Mouse (Mus musculus) limb, embryonic 12.5 days (tissue): Measurements from ENCODE around the gene Etv5. TPM values are rescaled to one million over a fixed set of nuclear protein-coding genes. Genes with fewer than 3 reads are reported as not detected.
"Not testable (repeated sequence)": the region's sequence is repeated elsewhere in the genome, so short reads cannot be mapped to it uniquely, and the experiment has no call there.

Source experiments
- ATAC-seq: fragments of 200-750 bp; cut with Nextera tagmentation; 2 replicates; pipeline ENCODE4 v1.8.0; 2017; ENCODE audit warnings: low read depth, moderate TSS enrichment; ENCODE audit not compliant: insufficient number of reproducible peaks, insufficient read depth, low FRiP score, low TSS enrichment
- H3K27ac ChIP-seq: fragments of 300-500 bp; sonication (generic); 2 replicates; pipeline ENCODE4 v1.5.1; 2016; ENCODE audit warnings: mild to moderate bottlenecking, moderate library complexity
- H3K27me3 ChIP-seq: fragments of 300-500 bp; sonication (generic); 2 replicates; pipeline ENCODE4 v1.6.1; 2016; ENCODE audit warnings: mild to moderate bottlenecking, moderate library complexity
- H3K36me3 ChIP-seq: fragments of 300-500 bp; sonication (generic); 2 replicates; pipeline ENCODE4 v1.6.1; 2016; ENCODE audit warnings: mild to moderate bottlenecking, moderate library complexity
- H3K4me1 ChIP-seq: fragments of 300-500 bp; sonication (generic); replicated peaks from 2 replicates; pipeline ENCODE4 v1.6.1; 2016
- H3K4me2 ChIP-seq: fragments of 300-500 bp; sonication (generic); 2 replicates; pipeline ENCODE4 v1.6.1; 2016; ENCODE audit warnings: mild to moderate bottlenecking, moderate library complexity
- H3K4me3 ChIP-seq: fragments of 300-500 bp; sonication (generic); replicated peaks from 2 replicates; pipeline ENCODE4 v1.5.1; 2016; ENCODE audit warnings: mild to moderate bottlenecking
- H3K9ac ChIP-seq: fragments of 300-500 bp; sonication (generic); replicated peaks from 2 replicates; pipeline ENCODE4 v1.6.1; 2016; ENCODE audit warnings: mild to moderate bottlenecking, moderate library complexity
- H3K9me3 ChIP-seq: fragments of 300-500 bp; sonication (generic); 2 replicates; pipeline ENCODE4 v1.6.1; 2016; ENCODE audit warnings: mild to moderate bottlenecking, moderate library complexity
- WGBS: fragments of 180-500 bp; shearing (Covaris S2); methylation state at CpG from one replicate; pipeline ENCODE4 v1.1.7; 2016; 5-methylcytosine and 5-hydroxymethylcytosine counted together
- polyA plus RNA-seq: library from polyadenylated mRNA; unstranded; fragments of >200 nt; fragmentation: Nextera tagmentation; extraction: Ambion mirVana; gene quantifications from 2 replicates; pipeline ENCODE4 v1.2.1, GENCODE M21; 2016

Etv5 gene
- polyA plus RNA-seq, 1 experiment from 2014 or later = 37.6 TPM

DNA sequence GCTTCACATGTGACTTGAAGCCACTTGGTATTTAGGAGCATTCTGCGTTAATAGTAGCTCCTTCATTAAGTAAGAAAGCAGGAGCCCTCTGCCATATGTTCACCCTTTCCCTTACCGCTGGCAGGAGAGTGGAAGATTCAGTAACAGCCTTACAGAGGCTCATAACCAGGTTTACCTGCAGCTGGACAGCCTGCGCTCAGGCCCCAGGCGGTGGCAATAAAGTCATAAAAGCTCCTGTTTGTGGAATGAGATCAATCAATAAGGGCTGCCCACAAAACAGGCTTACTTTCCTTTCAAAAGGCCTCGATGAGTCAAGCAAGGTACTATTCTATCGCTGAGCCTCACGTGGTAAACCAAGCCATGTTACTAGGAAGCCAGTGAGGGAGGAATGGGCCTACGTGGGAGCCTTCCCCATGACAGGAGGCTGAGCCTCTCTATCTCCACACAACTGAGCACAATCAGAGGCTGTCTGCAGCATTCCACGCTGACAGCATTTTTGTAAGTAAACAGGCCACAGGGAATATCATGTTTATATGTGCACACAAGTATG is 49.1 kb downstream of the Etv5 start:
- Histone ChIP-seq H3K4me3 (no peak overlapping the region), H3K9ac (no peak overlapping the region), H3K36me3 (peaks cover 54% of the 10 kb centered on the region), H3K27ac (0 out of 2 replicates have a peak overlapping the region, but pooled peaks have one; percentile 14), H3K27me3 (no peaks in the 10 kb centered on the region), H3K4me2 (no peak overlapping the region), H3K9me3 (no peaks in the 10 kb centered on the region), H3K4me1 (peaks cover 25% of the 10 kb centered on the region)
- no peak for ATAC-seq
- 27% methylated on average over 9 of the region's 9 CpGs for WGBS

DNA sequence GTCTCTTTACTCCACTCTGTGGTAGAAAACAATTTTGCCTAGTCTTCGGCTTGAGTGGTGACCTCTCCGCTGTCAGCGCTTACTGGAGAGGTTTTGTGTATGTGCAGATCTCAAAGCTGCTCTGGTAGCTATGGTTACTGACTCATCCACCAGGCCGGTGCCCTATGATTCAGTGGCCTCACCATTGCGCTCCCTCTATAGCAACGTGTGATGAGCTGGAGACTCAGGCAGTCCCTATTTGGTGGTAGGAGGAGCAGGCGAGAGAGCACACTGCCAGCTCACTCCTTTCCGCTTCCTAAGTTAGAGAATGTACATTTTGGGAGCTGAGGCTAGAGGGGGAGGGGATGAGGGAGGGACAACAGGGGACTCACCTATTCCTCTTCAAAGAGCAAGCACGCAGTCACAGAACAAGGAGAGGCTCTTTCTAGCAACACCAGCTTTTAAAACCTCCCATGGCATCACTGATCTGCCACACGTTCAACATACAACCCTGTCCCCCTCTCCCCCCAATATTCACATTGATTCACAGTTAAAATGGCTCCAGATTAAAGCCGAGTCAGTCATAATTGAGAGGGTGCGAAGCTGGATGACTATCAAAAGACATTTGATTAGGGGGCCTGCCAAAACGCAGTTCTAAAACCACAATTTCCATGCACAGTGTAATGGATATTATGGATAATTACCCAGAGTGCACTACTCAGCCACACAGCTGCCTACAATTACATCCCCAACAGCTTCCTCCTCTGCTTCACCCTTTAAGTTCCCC is 50.2 kb downstream of the Etv5 start:
- Histone ChIP-seq H3K4me3 (no peak overlapping the region), H3K9ac (no peak overlapping the region), H3K9me3 (no peaks in the 10 kb centered on the region), H3K4me1 (peaks cover 25% of the 10 kb centered on the region), H3K36me3 (peaks cover 56% of the 10 kb centered on the region), H3K27ac (no peak overlapping the region), H3K4me2 (no peak overlapping the region), H3K27me3 (no peaks in the 10 kb centered on the region)
- ATAC-seq = no peak
- WGBS = 81% methylated on average over 13 of the region's 13 CpGs

DNA sequence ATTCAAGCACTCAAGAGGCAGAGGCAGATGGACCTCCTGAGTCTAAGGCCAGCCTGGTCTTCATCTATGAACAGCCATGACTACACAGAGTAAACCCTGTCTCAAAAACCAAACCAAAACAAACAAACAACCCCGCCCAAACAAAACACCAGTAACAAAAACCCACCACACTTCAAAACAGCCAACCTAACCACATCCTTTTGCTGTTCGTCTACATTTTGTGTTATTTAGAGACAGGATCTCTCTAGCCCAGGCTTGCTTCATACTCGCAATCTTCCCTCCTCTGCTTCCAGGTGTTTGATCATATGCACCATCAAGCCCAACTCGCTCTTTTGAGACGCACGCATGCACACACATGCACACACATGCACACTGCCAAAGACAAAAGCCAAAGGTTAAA is 51.8 kb downstream of the Etv5 start:
- H3K9ac ChIP-seq = no peak overlapping the region
- WGBS = 86% methylated on average over 6 of the region's 6 CpGs
- no peak overlapping the region for H3K27ac ChIP-seq
- H3K4me3 ChIP-seq = no peak overlapping the region
- H3K9me3 ChIP-seq = no peaks in the 10 kb centered on the region
- no peak overlapping the region for H3K4me2 ChIP-seq
- ATAC-seq = no peak
- H3K4me1 ChIP-seq = peaks cover 25% of the 10 kb centered on the region
- no peaks in the 10 kb centered on the region for H3K27me3 ChIP-seq
- H3K36me3 ChIP-seq = peaks cover 54% of the 10 kb centered on the region

DNA sequence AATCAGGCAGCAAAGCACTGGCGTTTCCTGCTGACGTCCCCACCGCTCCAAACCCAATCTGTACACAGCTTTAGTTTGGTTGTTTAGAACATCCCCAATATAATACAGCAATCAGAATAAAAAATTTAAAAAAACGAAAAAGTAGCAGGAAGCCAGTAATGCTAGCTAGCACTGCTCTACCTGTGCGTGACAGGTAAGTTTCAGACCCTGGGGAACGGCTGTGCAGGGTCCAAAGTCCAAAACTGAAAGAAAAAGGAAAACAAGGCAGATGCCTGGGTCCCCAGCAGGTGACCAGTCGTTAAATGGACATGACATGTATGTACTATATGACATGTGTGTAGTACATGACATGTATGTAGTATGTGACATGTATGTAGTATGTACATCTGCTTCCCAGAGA is 57.5 kb downstream of the Etv5 start:
- 95% methylated on average over 6 of the region's 7 CpGs for WGBS
- peaks cover 33% of the 10 kb centered on the region for H3K36me3 ChIP-seq
- H3K4me3 ChIP-seq = not testable (repeated sequence)

GRCm38 (mm10) chr16:22380981-22381380 is 58.5 kb downstream of the Etv5 start:
- Histone ChIP-seq H3K4me3 (no peak overlapping the region), H3K9ac (no peak overlapping the region), H3K27ac (no peak overlapping the region), H3K9me3 (no peaks in the 10 kb centered on the region), H3K4me2 (no peak overlapping the region), H3K36me3 (peaks cover 25% of the 10 kb centered on the region), H3K4me1 (no peaks in the 10 kb centered on the region), H3K27me3 (no peaks in the 10 kb centered on the region)
- ATAC-seq = no peak
- 84% methylated on average over 8 of the region's 8 CpGs for WGBS

More for the DNA sequence above, 57.5 kb downstream of the Etv5 start:
- H3K9me3 ChIP-seq, H3K27me3 ChIP-seq, H3K27ac ChIP-seq, ATAC-seq, H3K9ac ChIP-seq, H3K4me2 ChIP-seq, H3K4me1 ChIP-seq: not testable (repeated sequence)

DNA sequence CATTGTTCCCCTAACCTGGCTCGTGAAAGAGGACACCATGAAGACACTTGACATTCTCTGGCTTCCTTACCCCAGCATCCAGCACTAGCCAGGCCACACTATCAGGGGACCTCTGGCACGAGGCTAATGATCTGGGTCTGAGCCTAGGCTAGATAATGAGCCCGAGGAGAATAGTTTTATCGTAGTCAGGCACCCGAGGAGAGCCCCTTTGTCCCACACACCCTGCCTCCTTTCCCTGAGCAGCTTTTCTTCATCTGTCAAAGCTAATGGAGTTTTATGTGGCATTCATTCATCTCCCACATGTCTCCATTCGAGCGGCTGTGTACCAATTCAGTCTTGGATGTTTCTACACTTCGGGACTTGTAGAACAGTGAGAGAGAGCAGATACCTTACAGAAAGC is 59.5 kb downstream of the Etv5 start:
- ATAC-seq = no peak
- no peaks in the 10 kb centered on the region for H3K9me3 ChIP-seq
- H3K4me1 ChIP-seq = no peaks in the 10 kb centered on the region
- H3K27ac ChIP-seq = no peak overlapping the region
- H3K36me3 ChIP-seq = peaks cover 18% of the 10 kb centered on the region
- no peak overlapping the region for H3K4me2 ChIP-seq
- H3K4me3 ChIP-seq = no peak overlapping the region
- no peaks in the 10 kb centered on the region for H3K27me3 ChIP-seq
- WGBS = 75% methylated on average over 8 of the region's 8 CpGs
- H3K9ac ChIP-seq = no peak overlapping the region

- WGBS = 91% methylated on average over 4 of the region's 4 CpGs
These were observed 60.2 kb downstream of the Etv5 start for GRCm38 (mm10) chr16:22379342-22379741.

DNA sequence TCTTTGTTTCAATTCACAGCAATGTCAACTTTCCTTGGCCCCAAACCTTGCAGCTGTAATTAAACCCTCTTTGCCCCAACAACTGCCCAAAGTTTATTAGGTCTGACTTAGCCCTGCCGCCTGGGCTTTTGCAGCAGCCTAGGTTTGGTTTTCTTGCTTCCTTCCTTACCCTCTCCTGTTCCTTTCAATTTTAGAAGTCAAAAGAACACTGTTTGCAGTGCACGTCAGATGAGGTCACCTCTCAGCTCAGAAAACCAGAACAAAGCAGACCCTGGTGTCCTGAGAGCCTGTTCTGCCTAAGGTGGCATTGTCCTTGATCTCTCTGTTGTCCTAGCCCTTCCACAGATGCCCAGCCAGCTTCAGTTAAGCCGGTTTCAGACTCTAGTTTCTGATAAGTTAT is 61.8 kb downstream of the Etv5 start:
- Histone ChIP-seq H3K9me3 (no peaks in the 10 kb centered on the region), H3K4me2 (no peak overlapping the region), H3K36me3 (no peaks in the 10 kb centered on the region), H3K9ac (no peak overlapping the region), H3K4me3 (no peak overlapping the region), H3K27ac (peak overlapping the region; percentile 41; the same call in 1 of the 2 replicates), H3K27me3 (no peaks in the 10 kb centered on the region), H3K4me1 (no peaks in the 10 kb centered on the region)
- ATAC-seq = no peak
- WGBS = 54% methylated on average over 3 of the region's 3 CpGs

More at GRCm38 (mm10) chr16:22379342-22379741, 60.2 kb downstream of the Etv5 start:
- Histone ChIP-seq H3K4me3 (no peak overlapping the region), H3K9me3 (no peaks in the 10 kb centered on the region), H3K4me1 (no peaks in the 10 kb centered on the region), H3K27ac (no peak overlapping the region), H3K27me3 (no peaks in the 10 kb centered on the region), H3K36me3 (peaks cover 12% of the 10 kb centered on the region; the same call in 1 of the 2 replicates), H3K4me2 (no peak overlapping the region), H3K9ac (no peak overlapping the region)
- ATAC-seq = no peak

GRCm38 (mm10) chr16:22374898-22375297 is 64.6 kb downstream of the Etv5 start:
- H3K4me2 ChIP-seq = no peak overlapping the region
- ATAC-seq = no peak
- no peak overlapping the region for H3K27ac ChIP-seq
- WGBS = 77% methylated on average over 2 of the region's 2 CpGs
- H3K4me1 ChIP-seq = no peaks in the 10 kb centered on the region
- no peaks in the 10 kb centered on the region for H3K36me3 ChIP-seq
- H3K4me3 ChIP-seq = no peak overlapping the region
- H3K27me3 ChIP-seq = no peaks in the 10 kb centered on the region
- H3K9ac ChIP-seq = no peak overlapping the region
- no peaks in the 10 kb centered on the region for H3K9me3 ChIP-seq

DNA sequence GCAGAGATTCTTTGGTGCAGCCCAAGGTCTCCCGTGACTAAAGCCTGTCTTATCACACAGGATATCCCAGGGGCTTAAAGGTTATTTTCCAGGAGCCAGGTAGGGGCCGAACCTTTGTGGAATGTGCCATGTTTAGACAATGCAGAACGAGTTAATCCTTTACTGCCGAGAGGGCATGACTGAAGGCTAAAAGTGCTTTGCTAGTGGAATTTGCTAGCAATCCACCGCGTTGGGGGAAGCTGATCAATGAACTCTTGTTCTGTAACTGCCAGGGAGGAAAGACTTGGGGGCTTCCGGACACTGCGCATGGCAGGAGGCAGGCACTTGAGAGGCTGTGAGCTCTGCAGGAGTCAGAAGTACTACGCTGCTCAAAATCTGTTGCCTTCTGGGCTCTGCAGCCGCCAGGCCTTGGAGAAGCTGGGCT is 66.8 kb downstream of the Etv5 start:
- no peak overlapping the region for H3K9ac ChIP-seq
- H3K4me2 ChIP-seq = 0 out of 2 replicates have a peak overlapping the region, but pooled peaks have one; percentile 1
- H3K36me3 ChIP-seq = no peaks in the 10 kb centered on the region
- no peak overlapping the region for H3K4me3 ChIP-seq
- no peak for ATAC-seq
- H3K4me1 ChIP-seq = no peaks in the 10 kb centered on the region
- no peaks in the 10 kb centered on the region for H3K27me3 ChIP-seq
- 21% methylated on average over 10 of the region's 10 CpGs for WGBS
- no peaks in the 10 kb centered on the region for H3K9me3 ChIP-seq
- H3K27ac ChIP-seq = peak overlapping the region; percentile 75

DNA sequence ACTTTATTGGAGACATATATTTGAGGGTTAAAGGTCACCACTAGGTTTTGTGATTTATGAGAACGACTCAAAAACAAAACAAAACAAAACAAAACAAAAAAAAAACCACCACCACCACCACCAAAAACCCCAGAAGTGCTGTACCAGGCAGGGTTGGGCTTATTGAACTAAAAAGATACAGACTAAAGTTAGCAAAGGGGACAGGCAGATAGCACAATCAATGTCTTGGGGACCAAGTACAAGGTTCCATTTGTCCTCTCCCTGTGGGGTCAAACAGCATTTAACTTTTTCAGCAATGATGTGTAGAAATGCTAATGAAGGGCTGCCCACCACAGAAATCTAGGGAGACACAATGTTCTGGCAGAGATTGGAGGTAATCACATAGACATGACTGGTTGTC is 67.3 kb downstream of the Etv5 start:
- Histone ChIP-seq H3K4me2 (no peak overlapping the region), H3K4me3 (no peak overlapping the region), H3K27ac (peak overlapping the region; percentile 46; the same call in 1 of the 2 replicates), H3K9ac (no peak overlapping the region), H3K9me3 (no peaks in the 10 kb centered on the region), H3K36me3 (no peaks in the 10 kb centered on the region), H3K4me1 (no peaks in the 10 kb centered on the region), H3K27me3 (no peaks in the 10 kb centered on the region)
- no peak for ATAC-seq
- 74% methylated on average over 1 of the region's 1 CpGs for WGBS
